Mouse (Mus musculus) heart, embryonic 16.5 days (tissue): ENCODE measurements around the gene Tpt1. TPM values are rescaled to one million over a fixed set of nuclear protein-coding genes. Genes with fewer than 3 reads are reported as not detected.
"Not testable (repeated sequence)": the region's sequence is repeated elsewhere in the genome, so short reads cannot be mapped to it uniquely, and the experiment has no call there.

Experiments
- ATAC-seq: fragments of 200-750 bp; cut with Nextera tagmentation; replicated peaks from 2 replicates; pipeline ENCODE4 v1.8.0; 2017; ENCODE audit warnings: moderate number of reproducible peaks; ENCODE audit not compliant: insufficient read depth, low FRiP score; ENCODE audit errors: extremely low read depth
- H3K27ac ChIP-seq: fragments of 300-500 bp; sonication (generic); 2 replicates; pipeline ENCODE4 v1.5.1; 2014; ENCODE audit warnings: mild to moderate bottlenecking, low read length, control low read depth, moderate library complexity
- H3K27me3 ChIP-seq: fragments of 300-500 bp; sonication (generic); 2 replicates; pipeline ENCODE4 v1.6.1; 2014; ENCODE audit warnings: low read length, mixed read lengths; ENCODE audit not compliant: control insufficient read depth, insufficient read depth
- H3K36me3 ChIP-seq: fragments of 300-500 bp; sonication (generic); 2 replicates; pipeline ENCODE4 v1.6.1; 2014; ENCODE audit not compliant: control insufficient read depth, insufficient read depth
- H3K4me1 ChIP-seq: fragments of 300-500 bp; sonication (generic); 2 replicates; pipeline ENCODE4 v1.6.1; 2014; ENCODE audit warnings: low read length, mixed read lengths; ENCODE audit not compliant: control insufficient read depth, insufficient read depth
- H3K4me2 ChIP-seq: fragments of 300-500 bp; sonication (generic); 2 replicates; pipeline ENCODE4 v1.6.1; 2014; ENCODE audit warnings: low read depth, mild to moderate bottlenecking, control low read depth, low read length
- H3K4me3 ChIP-seq: fragments of 300-500 bp; sonication (generic); 2 replicates; pipeline ENCODE4 v1.5.1; 2014; ENCODE audit warnings: mild to moderate bottlenecking, control low read depth, low read length
- H3K9ac ChIP-seq: fragments of 300-500 bp; sonication (generic); 2 replicates; pipeline ENCODE4 v1.6.1; 2014; ENCODE audit warnings: low read length, control low read depth
- H3K9me3 ChIP-seq: fragments of 300-500 bp; sonication (generic); replicated peaks from 2 replicates; pipeline ENCODE4 v1.6.1; 2016; ENCODE audit warnings: low read length; ENCODE audit not compliant: control insufficient read depth
- WGBS: fragments of 180-500 bp; shearing (Covaris S2); extraction: QIAGEN DNeasy Blood & Tissue Kit; methylation state at CpG from one replicate; pipeline ENCODE4 v1.1.7; 2014; 5-methylcytosine and 5-hydroxymethylcytosine counted together
- polyA plus RNA-seq: library from polyadenylated mRNA; unstranded; fragments of >200 nt; fragmentation: Nextera tagmentation; extraction: Ambion mirVana; gene quantifications from 2 replicates; pipeline ENCODE4 v1.2.1, GENCODE M21; 2015

Tpt1 gene
- polyA plus RNA-seq, 1 experiment from 2014 or later = 770 TPM

DNA sequence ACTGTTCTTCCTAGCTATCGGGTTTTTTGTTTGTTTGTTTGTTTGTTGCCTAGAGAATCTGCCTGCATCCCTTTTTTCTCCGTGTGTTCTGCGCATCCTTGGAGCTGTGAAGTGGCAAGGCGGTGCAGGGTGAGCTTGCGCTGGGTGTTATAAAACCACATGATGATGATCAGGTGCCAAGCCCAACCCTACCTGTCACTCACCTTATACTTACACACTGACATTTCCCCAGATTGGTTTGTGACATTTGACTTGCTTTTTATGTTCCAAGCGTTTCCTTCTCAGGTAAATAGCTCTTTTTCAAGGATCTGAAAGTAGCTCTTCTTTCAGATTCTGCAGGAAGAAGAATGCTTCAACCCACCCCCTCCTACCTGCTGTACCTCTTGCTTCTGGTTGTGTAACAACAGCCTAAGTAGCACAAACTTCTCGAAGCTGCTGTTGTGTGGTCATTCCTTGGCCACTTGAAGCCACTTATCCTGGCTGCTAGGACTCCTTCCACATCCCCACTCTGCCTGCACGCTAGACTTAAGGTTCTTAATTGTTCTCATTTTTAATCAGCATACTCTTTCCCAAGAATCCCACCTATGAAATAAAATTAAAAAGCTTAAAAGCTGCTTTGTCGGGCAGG, 21.9 kb downstream of the Tpt1 start:
- Histone ChIP-seq H3K27me3 (no peaks in the 10 kb centered on the region), H3K4me1 (peaks cover 10% of the 10 kb centered on the region), H3K36me3 (peaks cover 5% of the 10 kb centered on the region; the same call in 1 of the 2 replicates), H3K27ac (no peak overlapping the region), H3K4me3 (no peak overlapping the region), H3K4me2 (no peak overlapping the region), H3K9ac (no peak overlapping the region), H3K9me3 (peaks cover 3% of the 10 kb centered on the region)
- WGBS = 77% methylated on average over 9 of the region's 9 CpGs
- ATAC-seq = no peak

DNA sequence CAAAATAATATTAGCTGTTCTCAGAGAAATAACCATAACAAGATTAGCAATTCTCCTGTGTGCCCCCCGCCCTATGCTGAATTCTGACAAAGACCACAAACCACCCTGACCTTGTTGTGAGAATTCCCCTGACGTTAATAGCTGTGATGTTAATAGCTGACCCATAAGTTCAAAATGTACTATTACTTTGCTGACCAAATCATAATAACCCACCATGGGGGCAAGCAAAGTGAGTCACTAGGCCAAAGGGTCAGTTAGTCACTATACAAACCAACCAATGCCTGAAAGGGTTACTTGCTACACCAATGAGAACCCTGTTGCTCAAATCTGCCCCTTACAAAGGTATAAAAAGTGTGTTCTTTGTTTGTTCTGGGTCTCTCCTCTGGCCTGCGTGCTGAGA, 23.1 kb downstream of the Tpt1 start:
- H3K4me2 ChIP-seq, H3K9ac ChIP-seq, H3K9me3 ChIP-seq, H3K27ac ChIP-seq, H3K27me3 ChIP-seq, H3K4me3 ChIP-seq, ATAC-seq, H3K4me1 ChIP-seq, H3K36me3 ChIP-seq: not testable (repeated sequence)
- 81% methylated on average over 3 of the region's 3 CpGs for WGBS

DNA sequence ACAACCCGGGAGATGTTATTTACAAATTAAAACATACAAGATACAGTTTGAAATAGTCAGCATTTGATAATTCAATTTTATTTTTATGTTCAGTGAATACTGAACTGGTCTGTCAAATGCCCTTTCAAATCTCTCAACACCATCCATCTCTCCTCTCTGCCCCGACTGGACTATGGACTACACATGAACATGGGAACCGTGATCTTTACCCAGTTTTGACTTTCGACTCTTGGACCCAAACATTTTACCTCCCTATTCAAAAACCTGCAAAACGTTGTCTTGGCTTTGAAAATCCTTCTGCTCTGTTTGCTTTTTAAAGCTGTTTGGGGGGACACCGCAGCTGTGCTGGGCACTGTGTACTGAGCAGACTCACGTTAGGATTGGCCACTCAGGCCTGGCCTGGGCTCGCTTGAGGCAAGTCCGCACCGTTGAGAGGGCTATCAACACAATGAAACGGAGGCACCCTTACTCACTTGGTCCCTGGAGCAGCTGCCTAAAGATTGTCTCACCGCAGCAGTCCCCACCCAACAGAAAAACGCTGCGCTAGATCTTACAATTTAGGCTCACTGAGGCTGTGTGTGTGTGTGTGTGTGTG, 25.0 kb downstream of the Tpt1 start:
- H3K9ac ChIP-seq = no peak overlapping the region
- no peaks in the 10 kb centered on the region for H3K27me3 ChIP-seq
- H3K9me3 ChIP-seq = no peaks in the 10 kb centered on the region
- 73% methylated on average over 14 of the region's 14 CpGs for WGBS
- H3K4me2 ChIP-seq = no peak overlapping the region
- H3K27ac ChIP-seq = no peak overlapping the region
- no peaks in the 10 kb centered on the region for H3K36me3 ChIP-seq
- no peak for ATAC-seq
- H3K4me1 ChIP-seq = no peaks in the 10 kb centered on the region
- no peak overlapping the region for H3K4me3 ChIP-seq

DNA sequence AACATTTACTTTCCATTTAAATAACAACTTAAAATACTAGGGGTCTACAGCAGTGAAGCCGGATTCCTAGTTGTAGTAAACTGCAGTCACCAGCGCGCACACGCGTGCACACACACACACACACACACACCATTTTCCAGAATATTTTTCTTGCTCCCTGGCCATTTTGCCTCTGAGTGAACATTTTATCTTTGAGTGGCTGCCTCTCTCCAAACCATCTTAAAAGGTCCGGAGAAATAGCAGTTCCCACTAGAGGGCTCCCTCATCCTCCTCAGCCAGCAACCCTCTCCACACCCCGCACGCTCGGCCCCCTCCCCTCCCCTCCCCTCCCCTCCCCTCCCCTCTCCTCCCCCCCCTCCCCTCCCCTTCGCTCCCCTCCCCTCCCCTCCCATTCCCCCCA, 25.7 kb downstream of the Tpt1 start:
- WGBS = 17% methylated on average over 9 of the region's 10 CpGs
- Histone ChIP-seq H3K27ac (no peak overlapping the region), H3K9me3 (no peaks in the 10 kb centered on the region), H3K9ac (no peak overlapping the region), H3K27me3 (no peaks in the 10 kb centered on the region), H3K4me2 (peak overlapping the region; percentile 56), H3K4me1 (no peaks in the 10 kb centered on the region), H3K4me3 (peak overlapping the region; percentile 27), H3K36me3 (no peaks in the 10 kb centered on the region)
- ATAC-seq = no peak

DNA sequence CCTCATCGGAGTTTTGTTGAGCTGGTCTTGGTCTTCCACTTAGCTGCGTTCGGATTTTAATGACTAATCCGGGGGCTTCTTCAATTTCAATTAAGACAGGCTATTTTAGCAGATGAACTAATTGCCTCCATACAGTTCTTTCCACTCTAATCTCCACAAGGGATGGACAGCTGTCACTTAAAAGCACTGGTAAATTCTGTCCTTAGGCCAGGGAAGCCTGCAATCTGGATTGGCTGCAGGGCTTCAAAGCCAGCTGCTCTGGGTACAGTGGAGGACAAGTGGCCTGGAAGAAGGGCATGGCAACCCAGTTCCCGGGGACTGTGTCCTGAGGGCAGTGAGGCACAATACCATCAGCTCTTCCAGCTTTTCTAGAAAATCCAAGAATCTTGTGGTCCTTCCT, 26.2 kb downstream of the Tpt1 start:
- 16% methylated on average over 4 of the region's 5 CpGs for WGBS
- Histone ChIP-seq H3K4me1 (no peaks in the 10 kb centered on the region), H3K27me3 (no peaks in the 10 kb centered on the region), H3K9me3 (no peaks in the 10 kb centered on the region), H3K4me3 (no peak overlapping the region; the same call in 1 of the 2 replicates), H3K4me2 (peak overlapping the region; percentile 2; the same call in 1 of the 2 replicates), H3K9ac (no peak overlapping the region), H3K36me3 (no peaks in the 10 kb centered on the region), H3K27ac (no peak overlapping the region)
- ATAC-seq = no peak

DNA sequence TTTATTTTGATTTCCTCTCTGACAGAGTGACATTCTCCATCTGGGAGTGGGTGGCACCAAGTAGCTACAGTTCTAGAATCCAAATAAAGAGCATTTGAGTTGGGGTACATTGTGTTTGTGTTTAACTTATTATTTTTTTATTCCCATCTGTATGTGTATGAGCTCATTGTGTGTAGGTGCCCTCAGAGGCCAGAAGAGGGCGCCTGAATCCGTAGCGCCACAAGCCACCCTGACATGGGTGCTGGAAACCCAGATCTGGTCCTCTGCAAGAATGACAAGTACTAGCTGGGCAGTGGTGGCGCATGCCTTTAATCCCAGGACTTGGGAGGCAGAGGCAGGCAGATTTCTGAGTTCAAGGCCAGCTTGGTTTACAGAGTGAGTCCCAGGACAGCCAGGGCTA, 26.9 kb downstream of the Tpt1 start:
- H3K9me3 ChIP-seq = no peaks in the 10 kb centered on the region
- no peak overlapping the region for H3K27ac ChIP-seq
- no peak overlapping the region for H3K4me2 ChIP-seq
- 86% methylated on average over 4 of the region's 4 CpGs for WGBS
- no peak for ATAC-seq
- H3K4me3 ChIP-seq = no peak overlapping the region
- H3K36me3 ChIP-seq = no peaks in the 10 kb centered on the region
- H3K9ac ChIP-seq = no peak overlapping the region
- no peaks in the 10 kb centered on the region for H3K4me1 ChIP-seq
- H3K27me3 ChIP-seq = no peaks in the 10 kb centered on the region

DNA sequence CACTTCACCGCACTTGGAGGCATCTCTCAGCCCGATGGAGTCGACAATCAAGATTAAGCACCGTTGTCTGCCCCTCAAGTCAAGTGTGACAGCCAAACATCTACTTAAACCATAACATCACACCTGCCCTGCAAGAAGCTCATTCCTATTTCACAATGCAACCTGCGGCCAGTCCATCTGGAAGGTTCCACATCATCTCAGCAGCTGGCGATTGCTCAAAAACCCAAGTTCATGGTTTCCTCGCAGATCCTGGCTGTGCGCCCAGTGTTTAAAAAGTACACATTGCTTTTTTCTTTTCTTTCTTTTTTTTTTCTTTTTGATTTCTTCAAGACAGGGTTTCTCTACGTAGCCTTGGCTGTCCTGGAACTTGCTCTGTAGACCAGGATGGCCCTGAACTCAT, 28.7 kb downstream of the Tpt1 start:
- no peak overlapping the region for H3K4me2 ChIP-seq
- no peak overlapping the region for H3K27ac ChIP-seq
- H3K9ac ChIP-seq = no peak overlapping the region
- no peaks in the 10 kb centered on the region for H3K27me3 ChIP-seq
- no peaks in the 10 kb centered on the region for H3K36me3 ChIP-seq
- H3K4me1 ChIP-seq = no peaks in the 10 kb centered on the region; the same call in 1 of the 2 replicates
- WGBS = 59% methylated on average over 9 of the region's 9 CpGs
- H3K4me3 ChIP-seq = no peak overlapping the region
- ATAC-seq = no peak
- H3K9me3 ChIP-seq = no peaks in the 10 kb centered on the region

DNA sequence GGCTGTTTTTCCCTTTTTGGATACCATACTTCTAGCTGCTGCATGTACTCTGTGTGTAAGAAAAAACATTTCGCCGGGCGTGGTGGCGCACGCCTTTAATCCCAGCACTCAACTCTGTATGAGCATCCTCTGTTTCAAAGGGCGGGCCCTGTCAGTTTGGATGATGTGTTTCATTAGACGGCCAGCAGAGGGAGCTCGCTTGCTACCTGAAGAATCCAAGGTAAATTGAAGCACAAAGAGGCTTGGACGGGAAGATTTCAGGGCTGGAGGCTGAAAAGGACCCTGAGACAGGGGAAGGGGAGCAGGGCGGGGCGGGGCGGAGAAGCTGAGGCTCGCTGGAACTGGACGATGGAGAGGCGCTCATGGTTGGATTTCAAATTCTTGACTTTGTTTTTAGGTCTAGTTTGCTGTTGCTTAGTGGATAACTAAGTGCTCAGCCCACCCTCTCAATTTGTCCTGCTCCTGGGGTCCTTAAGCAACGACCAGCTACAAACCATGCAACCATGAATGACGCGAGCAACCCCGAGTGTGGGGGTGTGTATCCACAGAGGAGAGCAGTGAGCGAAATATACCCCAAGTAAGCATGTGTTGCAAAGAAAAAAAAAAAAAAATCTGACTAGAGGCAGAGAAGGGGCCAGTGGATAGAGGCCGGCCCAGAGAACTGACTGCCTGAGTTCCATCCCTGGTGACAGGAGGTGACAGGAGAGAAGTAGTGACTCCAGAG, 31.6 kb downstream of the Tpt1 start:
- no peaks in the 10 kb centered on the region for H3K27me3 ChIP-seq
- no peaks in the 10 kb centered on the region for H3K9me3 ChIP-seq
- no peak for ATAC-seq
- H3K9ac ChIP-seq = no peak overlapping the region
- no peaks in the 10 kb centered on the region; the same call in 1 of the 2 replicates for H3K4me1 ChIP-seq
- H3K36me3 ChIP-seq = no peaks in the 10 kb centered on the region
- no peak overlapping the region for H3K27ac ChIP-seq
- 13% methylated on average over 21 of the region's 21 CpGs for WGBS
- H3K4me2 ChIP-seq = no peak overlapping the region; the same call in 1 of the 2 replicates
- no peak overlapping the region for H3K4me3 ChIP-seq

DNA sequence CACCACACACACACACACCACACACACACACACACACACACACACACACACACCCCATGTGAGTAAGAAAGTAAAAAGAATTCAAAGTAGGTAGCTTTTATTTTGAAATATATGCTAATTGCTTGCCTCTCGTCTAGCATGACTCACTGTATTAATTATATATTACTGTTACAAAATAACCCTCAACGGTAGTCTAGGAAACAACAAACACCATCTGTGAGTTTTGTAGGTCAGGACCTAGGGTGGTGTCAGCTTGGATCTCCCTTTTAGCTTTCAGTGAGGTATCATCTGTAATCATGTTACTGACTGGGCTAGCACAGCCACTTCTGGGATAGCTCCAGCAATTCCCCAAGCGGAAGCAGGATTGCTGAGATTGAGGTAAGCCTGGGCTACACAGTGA, 32.4 kb downstream of the Tpt1 start:
- Histone ChIP-seq H3K9ac (no peak overlapping the region), H3K27me3 (no peaks in the 10 kb centered on the region), H3K27ac (no peak overlapping the region), H3K4me2 (no peak overlapping the region), H3K4me1 (no peaks in the 10 kb centered on the region; the same call in 1 of the 2 replicates), H3K4me3 (no peak overlapping the region), H3K36me3 (no peaks in the 10 kb centered on the region), H3K9me3 (no peaks in the 10 kb centered on the region)
- 87% methylated on average over 3 of the region's 3 CpGs for WGBS
- ATAC-seq = no peak
